Mouse (Mus musculus): ENCODE results near the gene Apoa1.

The Apoa1 gene

DNA sequence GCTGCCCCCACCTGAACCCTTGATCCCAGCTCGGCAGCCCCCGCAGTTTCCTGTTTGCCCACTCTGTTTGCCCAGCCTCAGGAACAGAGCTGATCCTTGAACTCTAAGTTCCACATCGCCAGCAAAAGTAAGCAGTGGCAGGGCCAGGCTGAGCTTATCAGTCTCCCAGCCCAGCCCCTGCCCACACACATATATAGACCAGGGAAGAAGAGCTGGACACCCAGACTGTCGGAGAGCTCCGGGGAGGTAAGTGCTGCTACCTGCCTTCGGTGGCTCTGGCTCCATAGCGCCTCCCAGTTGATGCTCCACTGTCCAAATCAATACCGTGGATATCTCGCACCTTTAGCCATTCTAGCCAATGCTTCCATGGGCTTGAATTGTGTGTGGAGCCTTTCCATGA, at the start of gene Apoa1:
TSS of gene Apoa1 (plus strand) at position 90 of the 400 bp plus-strand sequence.
- no peak for DNase-seq

DNA sequence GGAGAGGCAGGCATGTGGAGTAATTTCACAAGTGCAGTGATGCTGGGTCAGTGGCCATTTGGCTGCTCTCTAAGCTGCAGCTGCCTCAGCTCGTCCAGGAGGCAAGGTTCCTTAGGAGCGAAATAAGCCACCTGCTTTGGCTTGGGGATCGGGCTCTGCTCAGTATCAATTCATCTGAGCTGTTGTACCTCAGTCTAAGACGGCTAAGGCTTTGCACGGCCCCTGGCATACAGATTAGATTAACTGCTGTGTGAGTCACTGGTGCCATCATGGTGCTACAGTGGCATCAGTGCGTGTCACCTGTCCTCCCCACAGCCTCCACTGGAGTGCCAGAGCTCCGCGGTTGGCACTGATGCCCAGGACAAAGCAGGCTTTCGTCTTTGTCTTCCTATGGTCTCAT, 49.8 kb upstream of the Apoa1 start:
- no peak for DNase-seq

DNA sequence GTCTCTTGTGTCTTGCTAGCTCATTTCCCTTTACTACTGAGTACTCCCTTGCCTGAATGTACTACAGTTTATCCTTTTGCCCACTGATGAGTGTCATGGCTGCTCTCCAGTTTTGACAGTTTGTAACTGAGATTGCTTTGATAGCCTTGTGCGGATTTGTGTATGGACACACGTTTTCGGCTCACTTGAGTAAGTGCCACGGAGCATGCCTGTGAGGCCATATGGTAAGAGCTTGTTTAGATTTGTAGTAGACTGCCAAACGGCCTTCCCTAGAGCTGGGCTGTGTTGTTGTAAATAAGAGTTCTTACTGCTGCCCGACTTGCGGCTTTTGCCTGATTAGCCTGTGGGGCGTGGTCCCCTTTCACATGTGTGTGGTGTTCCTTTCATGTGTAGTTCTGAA, 47.1 kb upstream of the Apoa1 start:
- no peak for DNase-seq

DNA sequence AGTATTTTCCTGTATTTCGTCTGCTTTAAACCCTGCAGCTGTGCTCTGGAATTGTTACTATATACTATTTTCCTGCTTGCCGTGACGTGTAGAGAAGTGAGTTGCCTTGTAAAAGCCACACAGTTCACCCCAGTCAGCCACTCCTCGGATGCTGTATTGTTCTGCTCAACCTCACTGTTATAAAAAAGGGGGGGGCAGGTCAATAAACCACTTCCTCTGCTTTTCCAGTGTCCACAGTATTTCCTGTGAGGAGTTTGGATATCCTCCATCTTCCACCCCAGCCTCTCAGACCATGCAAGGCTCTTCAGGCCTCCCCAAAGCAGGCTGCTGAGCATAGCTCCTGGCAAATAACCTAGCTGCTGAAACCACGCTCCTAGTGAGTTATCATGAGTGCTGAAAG, 43.8 kb upstream of the Apoa1 start:
- no peak for DNase-seq

DNA sequence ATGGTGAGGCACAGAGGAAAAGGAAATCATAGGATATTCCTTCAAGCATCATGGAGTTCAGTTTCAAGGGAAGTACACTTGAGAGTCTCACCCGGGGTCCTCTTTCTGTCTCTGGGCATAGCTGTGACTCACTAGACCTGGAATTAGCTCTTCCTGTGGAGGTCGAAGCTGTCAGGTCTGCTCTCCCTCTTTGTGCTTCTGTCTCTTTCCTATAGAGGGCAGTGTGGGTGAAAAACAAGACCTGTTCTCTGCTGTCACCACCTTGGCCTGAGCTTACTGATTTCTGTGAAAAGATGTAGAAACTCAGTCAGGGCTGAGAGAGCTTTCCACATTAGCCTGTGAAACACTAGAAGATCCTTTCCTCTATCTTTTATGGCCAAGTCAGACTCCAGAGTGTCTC, 43.2 kb upstream of the Apoa1 start:
- peak; percentile 30 for DNase-seq

DNA sequence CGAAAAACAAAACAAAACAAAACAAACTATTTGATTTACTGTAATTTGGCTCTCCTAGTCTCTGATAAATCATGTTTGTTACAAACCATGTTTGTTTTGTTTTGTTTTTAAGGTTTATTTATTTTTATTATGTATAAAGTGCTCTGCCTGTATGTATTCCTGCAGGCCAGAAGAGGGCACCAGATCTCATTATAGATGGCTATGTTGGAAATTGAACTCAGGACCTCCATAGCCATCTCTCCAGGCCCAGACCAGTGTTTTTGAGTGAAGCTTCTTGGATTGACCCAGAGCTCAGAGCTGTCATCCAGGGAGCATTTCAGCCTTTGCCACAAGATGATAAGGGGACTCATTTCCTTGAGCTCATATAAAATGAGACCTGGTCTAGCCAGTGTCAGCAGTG, 42.0 kb upstream of the Apoa1 start:
- no peak for DNase-seq

DNA sequence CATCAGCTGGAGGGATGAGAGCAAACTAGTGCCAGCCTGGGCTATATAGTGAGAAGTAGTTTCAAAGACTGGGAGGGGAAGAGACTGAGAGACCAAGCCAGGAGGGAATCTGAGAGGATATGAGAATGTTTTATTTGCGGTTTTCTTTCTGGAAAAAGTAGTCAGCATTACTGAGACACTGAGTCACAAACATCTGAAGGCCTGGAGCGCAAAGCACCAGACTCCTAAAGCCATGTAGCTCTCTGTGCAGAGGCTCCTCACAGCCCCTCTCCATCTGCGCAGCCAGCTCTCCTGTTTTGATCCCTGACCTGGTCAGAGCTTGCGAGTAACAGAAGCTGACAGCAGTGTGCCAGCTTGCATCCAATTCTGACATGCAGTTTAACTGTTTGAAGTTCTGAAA, 40.0 kb upstream of the Apoa1 start:
- DNase-seq = no peak

DNA sequence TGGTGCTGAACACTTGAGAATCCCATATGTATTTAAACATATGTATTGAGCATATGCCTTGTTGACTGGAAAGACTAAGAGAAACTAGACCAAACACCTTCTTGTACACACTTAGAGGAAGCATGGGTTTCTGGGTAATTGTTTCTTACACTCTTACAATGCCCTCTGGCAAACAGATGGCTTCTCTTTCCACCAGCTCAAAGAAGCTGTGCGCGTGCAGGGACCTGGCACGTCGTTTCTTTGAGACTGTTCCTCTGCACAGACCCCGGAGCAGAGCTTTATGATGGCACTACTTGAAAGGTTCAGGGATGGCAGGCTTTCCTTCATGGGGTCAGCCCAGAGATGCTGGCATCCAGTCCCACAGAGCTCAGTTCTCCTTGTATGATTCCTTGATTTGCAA, 39.4 kb upstream of the Apoa1 start:
- no peak for DNase-seq

DNA sequence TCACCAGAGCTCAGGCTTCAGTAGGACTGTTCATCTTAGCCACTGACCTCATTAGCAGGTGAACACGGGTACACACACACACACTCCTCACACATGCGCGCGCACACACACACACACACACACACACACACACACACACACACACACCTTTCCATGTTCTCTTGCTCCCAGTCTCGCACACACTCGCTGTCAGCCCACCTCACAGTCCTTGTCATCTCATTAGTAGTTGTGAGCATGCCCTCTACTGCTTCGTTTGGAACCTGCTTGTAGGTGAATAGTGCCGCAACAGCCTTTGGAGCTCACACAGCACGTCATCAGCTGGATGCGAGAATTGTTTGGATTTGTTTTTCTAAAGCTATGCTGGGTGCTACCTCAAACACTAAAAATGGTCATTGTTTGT, 39.0 kb upstream of the Apoa1 start:
- no peak for DNase-seq

DNA sequence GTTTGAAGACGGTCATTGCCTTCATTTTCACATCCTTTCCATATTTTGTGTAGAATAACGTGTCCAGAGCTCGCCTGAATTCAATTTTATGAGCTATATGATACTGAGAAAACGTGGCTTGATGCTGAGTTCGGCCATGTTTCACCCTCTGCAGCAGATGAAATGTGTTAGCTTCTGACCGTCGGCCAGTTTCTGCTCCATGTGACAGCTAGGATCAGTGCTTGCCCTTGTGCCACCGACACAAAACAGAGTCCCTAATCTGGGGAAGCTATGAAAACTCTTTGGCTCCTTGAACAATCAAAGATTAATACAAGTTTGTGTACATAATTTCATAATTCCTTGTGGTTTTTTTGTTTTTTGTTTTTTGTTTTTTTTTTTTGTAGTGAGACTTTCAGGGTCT, 37.1 kb upstream of the Apoa1 start:
- DNase-seq = no peak

DNA sequence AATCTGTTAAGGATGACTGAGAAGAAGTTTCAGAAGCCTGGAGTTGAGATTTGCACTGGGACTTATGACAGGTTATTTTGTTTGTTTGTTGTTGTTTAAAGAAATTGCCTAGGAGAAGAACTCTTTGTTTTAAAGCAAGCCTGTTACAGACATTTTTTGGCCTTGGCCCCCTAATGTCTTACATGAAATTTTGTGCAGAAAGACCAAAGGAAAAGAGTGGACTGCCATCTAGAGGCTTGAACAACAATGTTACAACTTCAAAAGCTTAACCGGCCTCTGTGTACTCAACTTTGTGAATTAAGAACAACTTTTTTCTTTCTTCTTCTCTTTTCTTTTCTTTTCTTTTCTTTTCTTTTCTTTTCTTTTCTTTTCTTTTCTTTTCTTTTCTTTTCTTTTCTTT, 36.7 kb upstream of the Apoa1 start:
- no peak for DNase-seq

DNA sequence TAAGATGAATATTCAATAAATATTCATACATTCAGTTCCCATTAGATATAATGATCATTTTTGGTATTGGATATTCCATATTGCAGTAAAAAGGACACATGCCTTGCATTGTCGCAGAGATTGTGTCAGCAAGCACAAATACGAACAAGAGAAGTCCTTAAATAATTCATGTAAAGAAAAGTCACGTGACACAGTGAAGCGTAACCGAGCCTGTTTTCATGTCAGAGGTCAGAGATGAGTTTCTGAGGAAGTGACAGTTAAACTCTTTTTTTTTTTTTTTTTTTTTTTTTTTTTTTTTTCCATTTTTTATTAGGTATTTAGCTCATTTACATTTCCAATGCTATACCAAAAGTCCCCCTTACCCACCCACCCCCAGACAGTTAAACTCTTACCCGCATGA, 35.7 kb upstream of the Apoa1 start:
- no peak for DNase-seq

DNA sequence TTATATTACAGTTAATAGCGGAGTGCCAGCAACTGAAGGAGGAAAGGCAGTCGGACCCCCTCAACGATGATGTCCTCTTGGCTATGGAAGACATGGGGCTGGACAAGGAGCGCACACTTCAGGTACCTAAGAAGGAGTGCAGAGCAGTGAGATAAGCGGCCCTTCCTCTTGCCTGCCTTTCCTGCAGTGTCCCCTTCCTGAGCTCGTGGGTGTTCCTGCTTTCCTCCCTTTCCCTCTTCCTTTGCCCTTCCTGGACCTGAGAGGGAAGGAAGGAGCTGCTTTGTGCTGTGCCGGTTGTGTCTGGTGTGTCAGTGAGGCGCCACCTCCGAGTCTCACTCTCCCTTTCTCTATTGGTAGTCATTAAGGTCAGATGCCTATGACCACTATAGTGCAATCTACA, 33.6 kb upstream of the Apoa1 start:
- no peak for DNase-seq

DNA sequence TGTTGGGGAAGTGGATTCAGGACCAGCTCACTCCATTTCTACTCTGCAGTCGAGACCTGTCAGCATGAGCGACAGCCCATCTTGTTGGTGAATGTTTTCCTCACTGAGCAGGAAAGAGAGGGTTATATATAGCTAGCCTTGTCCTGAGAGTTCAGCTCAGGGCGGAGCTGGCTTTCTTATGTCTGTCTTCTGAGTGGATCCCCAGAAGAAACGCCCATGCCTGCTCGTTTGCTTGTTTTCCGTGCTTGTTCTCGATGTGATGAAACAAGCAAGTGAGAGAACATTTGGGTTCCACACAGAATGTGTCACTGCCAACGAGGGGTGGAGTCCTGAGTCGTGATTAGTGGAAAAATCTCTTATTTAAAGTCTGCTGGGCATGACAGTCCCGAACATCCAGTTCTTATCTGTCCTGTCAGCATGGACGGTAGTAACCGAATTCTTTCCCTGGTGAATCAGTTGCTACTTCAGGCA, 31.6 kb upstream of the Apoa1 start:
- DNase-seq = no peak

DNA sequence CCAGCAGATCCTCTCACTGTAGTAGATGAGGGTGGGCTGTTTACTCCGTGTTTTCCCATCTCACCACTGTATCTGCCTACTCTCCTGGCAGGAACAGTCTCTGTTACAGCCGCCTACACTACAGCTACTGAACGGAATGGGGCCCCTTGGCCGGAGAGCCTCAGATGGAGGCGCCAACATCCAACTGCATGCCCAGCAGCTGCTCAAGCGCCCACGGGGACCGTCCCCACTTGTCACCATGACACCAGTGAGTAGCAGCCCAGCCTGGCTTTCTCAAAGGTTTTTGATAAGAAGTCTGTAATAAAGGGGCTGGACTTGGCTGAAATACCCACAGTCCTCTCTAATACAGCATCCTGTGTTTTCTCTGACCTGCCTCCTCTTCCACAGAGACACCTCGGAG, 29.9 kb upstream of the Apoa1 start:
- peak; percentile 56 for DNase-seq

DNA sequence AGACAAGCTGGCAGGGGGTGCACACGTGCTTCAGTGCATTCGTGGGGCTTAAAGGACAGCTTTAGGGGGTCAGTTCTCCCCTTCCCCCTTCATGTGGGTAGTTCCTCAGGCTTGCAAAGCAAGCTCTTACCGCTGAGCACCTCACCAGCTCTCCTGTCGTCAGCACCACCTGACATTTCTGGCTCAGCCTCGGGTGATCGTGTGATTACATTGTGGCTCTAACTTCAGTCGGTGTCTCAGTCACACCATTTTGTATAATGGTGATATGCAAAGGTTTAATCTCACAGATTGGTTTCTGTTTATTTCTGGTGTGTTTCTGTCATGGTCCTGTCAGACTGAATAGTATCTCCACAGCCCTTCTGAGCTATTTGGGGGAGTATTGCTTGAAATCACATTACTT, 29.4 kb upstream of the Apoa1 start:
- DNase-seq = no peak

DNA sequence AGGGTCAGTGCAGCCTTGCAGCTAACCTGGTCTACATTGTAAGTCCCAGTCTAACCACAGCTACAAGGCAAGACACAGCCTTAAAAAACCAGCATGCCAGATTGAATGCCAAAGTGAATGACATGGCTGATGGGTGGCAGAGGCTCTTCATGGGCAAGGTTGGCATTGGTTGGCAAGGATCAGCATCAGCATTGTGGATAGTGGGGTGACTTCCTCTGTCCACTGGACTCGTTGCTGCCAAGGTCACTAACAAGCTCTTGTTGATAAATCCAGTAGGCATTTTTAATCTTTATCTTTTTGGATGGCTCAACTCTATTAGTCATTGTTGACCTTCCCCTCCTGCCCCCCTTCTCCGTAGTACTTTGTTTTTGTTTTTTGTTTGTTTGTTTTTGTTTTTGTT, 28.8 kb upstream of the Apoa1 start:
- no peak for DNase-seq

DNA sequence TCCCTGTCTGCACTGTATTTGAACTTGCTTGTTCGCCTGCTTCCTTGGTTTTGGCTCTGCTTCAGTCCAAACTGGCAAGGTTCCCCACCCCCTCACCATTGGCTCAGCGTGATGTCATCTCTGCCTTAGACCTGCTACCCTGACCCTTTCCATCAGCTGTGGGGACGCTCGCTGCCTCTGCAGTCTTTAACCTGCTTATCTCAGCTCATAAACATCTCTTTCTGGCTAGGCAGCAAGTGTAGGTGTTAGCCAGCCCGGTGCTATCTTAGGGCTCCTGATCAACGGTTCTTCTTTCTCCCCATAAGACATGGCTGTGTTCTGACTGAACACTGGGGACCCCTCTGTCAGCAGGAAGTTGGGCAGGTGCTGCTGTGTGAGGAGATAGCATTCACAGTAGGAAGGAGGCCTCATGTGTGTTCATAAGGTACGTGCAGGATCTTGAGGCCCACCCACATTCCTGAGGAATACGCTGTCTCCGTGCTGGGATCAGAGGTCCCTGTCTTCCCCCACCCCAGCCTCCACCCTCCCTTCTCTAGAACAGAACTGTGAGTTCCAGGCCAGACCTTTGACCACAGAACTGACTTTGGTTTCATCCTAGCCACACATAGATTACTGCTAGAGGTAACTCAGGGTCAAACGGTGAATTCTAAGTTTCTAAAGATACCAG, 21.4 kb upstream of the Apoa1 start:
- no peak for DNase-seq

DNA sequence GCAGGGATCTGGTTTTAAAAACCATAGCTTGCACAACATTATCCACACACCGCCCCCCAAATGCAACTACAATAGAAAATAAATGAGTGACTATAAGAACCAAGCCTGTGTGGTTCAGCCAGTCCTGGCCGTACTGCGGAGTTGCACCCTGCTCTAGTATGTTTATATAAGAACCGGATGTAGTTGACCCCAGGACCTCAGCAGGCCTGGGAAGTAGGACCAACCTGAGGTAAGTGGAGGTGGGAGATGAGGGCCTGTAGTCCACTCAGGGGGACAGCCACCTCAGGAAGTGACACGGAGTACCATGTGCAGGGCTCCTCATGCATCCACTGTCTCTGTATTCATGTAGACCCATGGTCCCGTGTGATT, 20.9 kb upstream of the Apoa1 start:
- no peak for DNase-seq

DNA sequence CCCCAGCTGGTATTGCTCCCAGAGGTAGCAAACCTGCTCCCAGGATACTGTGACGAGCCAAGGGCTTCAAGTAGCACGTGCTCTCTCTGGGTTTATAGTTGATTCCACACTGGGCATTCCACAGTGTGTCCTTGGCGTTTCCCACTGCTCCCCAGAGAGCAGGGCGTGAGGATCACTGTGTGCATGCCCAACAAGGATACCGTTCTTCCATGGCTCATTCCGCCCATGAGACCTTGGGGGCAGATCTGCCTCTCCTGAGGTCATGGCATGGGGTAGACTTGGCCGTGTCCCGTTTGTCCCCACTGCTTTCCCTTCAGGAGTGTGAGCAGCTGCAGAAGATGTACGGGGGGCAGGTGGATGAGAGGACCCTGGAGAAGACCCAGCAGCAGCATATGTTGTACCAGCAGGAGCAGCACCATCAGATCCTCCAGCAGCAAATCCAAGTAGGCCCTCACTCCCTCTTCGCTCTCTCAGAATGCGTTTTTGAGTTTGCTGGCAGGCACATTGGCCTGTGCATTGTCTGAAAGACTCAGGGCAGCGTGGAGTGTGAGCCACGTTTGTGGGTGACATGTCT, 19.9 kb upstream of the Apoa1 start:
- DNase-seq = no peak

DNA sequence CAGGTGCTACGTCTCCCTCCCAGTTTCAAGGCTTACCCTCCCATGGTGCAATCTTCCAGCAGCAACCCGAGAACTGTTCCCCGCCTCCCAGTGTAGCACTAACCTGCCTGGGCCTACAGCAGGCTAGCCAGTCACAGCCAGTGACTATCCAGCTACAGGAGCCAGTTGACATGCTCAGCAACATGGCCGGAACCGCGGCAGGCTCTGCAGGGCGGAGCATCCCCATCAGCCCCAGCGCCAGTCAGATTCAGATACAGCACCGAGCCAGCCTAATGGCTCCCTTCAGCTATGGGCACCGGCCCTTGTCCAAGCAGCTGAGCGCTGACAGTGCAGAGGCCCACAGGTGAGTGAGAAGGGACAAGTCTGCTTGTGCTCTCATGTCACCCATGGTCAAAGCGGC, 17.9 kb upstream of the Apoa1 start:
- no peak for DNase-seq

DNA sequence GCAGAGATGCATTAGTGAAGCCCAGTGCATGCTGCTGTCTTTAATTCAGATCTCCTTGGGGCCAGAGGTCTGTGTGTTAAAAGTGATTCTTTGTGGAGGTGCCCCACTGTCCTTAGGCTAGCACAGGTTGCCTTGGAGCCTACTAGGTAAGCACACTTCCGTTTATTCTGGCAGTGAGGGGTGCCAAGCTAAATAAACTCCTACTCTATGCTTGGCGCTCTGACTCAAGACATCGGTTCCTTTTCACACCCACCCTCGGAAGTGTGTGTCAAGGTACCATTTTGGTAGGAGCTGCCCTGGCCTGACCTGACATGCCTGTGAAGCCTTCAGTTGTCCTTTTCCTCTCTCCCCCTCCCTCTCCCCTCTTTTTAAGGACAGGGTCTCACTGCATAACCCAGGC, 14.1 kb upstream of the Apoa1 start:
- no peak for DNase-seq

DNA sequence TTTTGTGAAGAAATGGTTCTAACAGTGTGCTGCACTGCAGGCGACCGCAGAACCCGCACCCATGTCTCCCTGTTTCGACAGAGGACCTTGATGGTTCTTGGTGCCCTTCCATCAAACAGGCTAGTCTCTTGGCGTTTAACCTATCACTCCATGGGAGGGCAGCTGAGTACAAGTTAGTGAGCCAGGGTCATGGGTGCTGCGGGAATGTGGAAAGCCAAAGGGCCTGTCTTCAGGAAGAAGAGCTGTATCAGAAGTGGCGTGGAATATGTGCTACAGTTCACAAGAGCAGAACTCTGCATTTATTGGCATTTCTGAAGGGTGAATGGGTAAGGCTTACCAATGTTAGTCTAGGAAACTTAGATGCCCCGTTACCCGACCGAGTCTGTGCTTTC, 13.4 kb upstream of the Apoa1 start:
- no peak for DNase-seq

DNA sequence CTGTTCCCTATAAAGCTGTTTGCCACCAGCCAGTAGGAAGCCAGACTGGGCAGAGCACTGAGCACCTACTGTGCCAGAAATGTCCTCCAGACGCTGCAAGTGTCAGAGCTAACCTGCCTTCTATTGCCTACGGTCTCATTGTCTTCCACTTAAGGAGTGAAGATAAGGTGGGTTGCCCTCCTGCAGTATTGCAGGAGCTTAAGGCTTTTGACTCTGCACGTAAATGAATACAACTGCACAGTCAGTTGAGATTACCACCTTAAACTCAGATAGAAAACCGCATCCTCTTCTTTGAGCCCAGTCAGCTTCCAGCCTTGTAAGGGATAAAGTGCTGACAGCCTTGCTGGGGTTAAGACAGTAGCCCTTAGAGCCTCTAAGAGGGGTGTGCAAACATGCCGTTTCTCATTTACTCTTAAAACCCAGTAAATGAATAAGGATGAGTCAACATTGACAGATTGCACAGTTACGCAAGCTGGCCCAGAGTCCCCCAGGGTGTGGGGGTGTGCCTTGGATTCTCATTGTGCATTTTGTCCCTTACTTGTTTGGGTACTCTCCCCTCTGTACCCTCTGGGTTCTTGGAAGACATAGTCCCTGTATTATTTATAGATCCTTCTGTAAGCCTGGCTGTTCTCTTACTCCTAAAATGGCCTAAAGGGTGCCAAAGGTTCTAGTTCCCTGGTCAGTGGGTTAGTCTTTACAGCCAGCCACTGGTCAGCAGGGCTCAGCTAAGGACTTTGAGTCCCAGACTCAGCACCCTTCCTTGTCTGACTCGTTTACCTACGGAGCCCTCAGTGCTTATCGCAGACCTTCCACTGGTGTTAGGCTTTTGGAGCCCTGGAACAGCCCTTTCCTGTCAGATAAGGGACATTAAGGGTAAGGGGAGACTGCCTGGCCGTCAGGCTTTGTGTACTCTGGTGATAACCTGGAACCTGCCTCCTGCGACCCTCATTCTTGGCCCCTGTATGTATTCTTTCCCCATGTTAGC, 12.8 kb upstream of the Apoa1 start:
- DNase-seq = peak; percentile 52

Data from right cerebral cortex, adult 18-20 months (tissue).